Mouse (Mus musculus) heart, postnatal 0 days (tissue): ENCODE measurements around the gene Il6. TPM values are rescaled to one million over a fixed set of nuclear protein-coding genes. Genes with fewer than 3 reads are reported as not detected.

Experiments used
- ATAC-seq: fragments of 200-750 bp; cut with Nextera tagmentation; 2 replicates; pipeline ENCODE4 v1.8.0; 2017; ENCODE audit warnings: low read depth, moderate number of reproducible peaks, moderate library complexity; ENCODE audit not compliant: insufficient read depth
- DNase-seq: peaks from one replicate; pipeline ENCODE4 v3.0.0-alpha.2; 2016; ENCODE audit warnings: low spot score
- H3K27ac ChIP-seq: fragments of 300-500 bp; sonication (generic); 2 replicates; pipeline ENCODE4 v1.5.1; 2014; ENCODE audit warnings: low read depth, mild to moderate bottlenecking
- H3K27me3 ChIP-seq: fragments of 300-500 bp; sonication (generic); 2 replicates; pipeline ENCODE4 v1.6.1; 2014; ENCODE audit warnings: low read length, mixed read lengths; ENCODE audit not compliant: control insufficient read depth, insufficient read depth
- H3K36me3 ChIP-seq: fragments of 300-500 bp; sonication (generic); replicated peaks from 2 replicates; pipeline ENCODE4 v1.6.1; 2014; ENCODE audit warnings: low read length, mixed read lengths; ENCODE audit not compliant: control insufficient read depth, insufficient read depth
- H3K4me1 ChIP-seq: fragments of 300-500 bp; sonication (generic); 2 replicates; pipeline ENCODE4 v1.6.1; 2014; ENCODE audit warnings: antibody characterized with exemption; ENCODE audit not compliant: control insufficient read depth, insufficient read depth
- H3K4me2 ChIP-seq: fragments of 300-500 bp; sonication (generic); 2 replicates; pipeline ENCODE4 v1.6.1; 2014; ENCODE audit warnings: low read depth, mild to moderate bottlenecking, low read length, moderate library complexity
- H3K4me3 ChIP-seq: fragments of 300-500 bp; sonication (generic); 2 replicates; pipeline ENCODE4 v1.5.1; 2014; ENCODE audit warnings: low read depth, low read length
- H3K9ac ChIP-seq: fragments of 300-500 bp; sonication (generic); replicated peaks from 2 replicates; pipeline ENCODE4 v1.6.1; 2014; ENCODE audit warnings: low read depth, low read length, mixed read lengths
- H3K9me3 ChIP-seq: fragments of 300-500 bp; sonication (generic); replicated peaks from 2 replicates; pipeline ENCODE4 v1.6.1; 2016; ENCODE audit warnings: low read length; ENCODE audit not compliant: control insufficient read depth
- CTCF ChIP-seq: IDR thresholded peaks from 2 replicates; pipeline ENCODE4 v1.5.1; 2016; ENCODE audit warnings: antibody characterized with exemption, control low read depth, low read depth
- EP300 ChIP-seq: IDR thresholded peaks from 2 replicates; pipeline ENCODE4 v1.6.1; 2016; ENCODE audit warnings: antibody characterized with exemption, low read depth
- WGBS: fragments of 180-500 bp; shearing (Covaris S2); extraction: QIAGEN DNeasy Blood & Tissue Kit; methylation state at CpG from one replicate; pipeline ENCODE4 v1.1.7; 2014; 5-methylcytosine and 5-hydroxymethylcytosine counted together
- polyA plus RNA-seq: library from polyadenylated mRNA; unstranded; fragments of >200 nt; fragmentation: Nextera tagmentation; extraction: Ambion mirVana; gene quantifications from 2 replicates; pipeline ENCODE4 v1.2.1, GENCODE M21; 2015
- total RNA-seq: library from RNA; depleted of rRNA; stranded (reverse); fragments of >200 nt; gene quantifications from 2 replicates; pipeline ENCODE4 v1.2.3, GENCODE M21; 2014; ENCODE audit warnings: low replicate concordance; rRNA removed

Il6 gene
- 0.81 TPM in 1 of 2 replicates, not detected in the other for total RNA-seq
- polyA plus RNA-seq, result 0.58 and 0.64 TPM in 2 replicates

- Histone ChIP-seq H3K4me2 (peak within 1 kb of the TSS; percentile 47), H3K36me3 (no peaks in the 10 kb centered on the region), H3K4me3 (0 out of 2 replicates have a peak within 1 kb of the TSS, but pooled peaks have one; percentile 5), H3K27me3 (no peaks in the 10 kb centered on the region), H3K9ac (no peak within 1 kb of the TSS), H3K27ac (no peak within 1 kb of the TSS), H3K4me1 (peaks cover 6% of the 10 kb centered on the region; the same call in 1 of the 2 replicates), H3K9me3 (no peaks in the 10 kb centered on the region)
- ATAC-seq, result peak; percentile 85
- 35% methylated on average over 16 of the region's 16 CpGs for WGBS
- peak; percentile 87 for DNase-seq
- TF ChIP-seq EP300 (no peak), CTCF (peak; percentile 74)
Observed at GRCm38 (mm10) chr5:30012726-30013503, at the start of gene Il6. Gene Il6 (plus strand): TSS chr5:30013114.

- Histone ChIP-seq H3K9me3 (no peaks in the 10 kb centered on the region), H3K4me1 (no peaks in the 10 kb centered on the region), H3K36me3 (no peaks in the 10 kb centered on the region), H3K27me3 (no peaks in the 10 kb centered on the region), H3K4me2 (no peak overlapping the region), H3K9ac (no peak overlapping the region), H3K4me3 (no peak overlapping the region), H3K27ac (no peak overlapping the region)
- ATAC-seq, result no peak
- no peak for TF ChIP-seq EP300
- no peak for TF ChIP-seq CTCF
- 62% methylated on average over 1 of the region's 1 CpGs for WGBS
- no peak for DNase-seq
Observed at GRCm38 (mm10) chr5:29963488-29963887, 49.4 kb upstream of the Il6 start.

- Histone ChIP-seq H3K36me3 (no peaks in the 10 kb centered on the region), H3K9ac (no peak overlapping the region), H3K4me3 (no peak overlapping the region), H3K9me3 (no peaks in the 10 kb centered on the region), H3K4me2 (no peak overlapping the region), H3K27me3 (no peaks in the 10 kb centered on the region), H3K4me1 (peaks cover 3% of the 10 kb centered on the region; the same call in 1 of the 2 replicates), H3K27ac (no peak overlapping the region)
- TF ChIP-seq EP300 (no peak), CTCF (no peak)
- DNase-seq (no peak), ATAC-seq (no peak)
- 43% methylated on average over 1 of the region's 1 CpGs for WGBS
Observed at GRCm38 (mm10) chr5:29970212-29970611, 42.7 kb upstream of the Il6 start.

- WGBS, result 82% methylated on average over 5 of the region's 5 CpGs
- H3K36me3 ChIP-seq, result no peaks in the 10 kb centered on the region
- ATAC-seq (no peak), DNase-seq (no peak)
- H3K4me3 ChIP-seq, result no peak overlapping the region
- no peak overlapping the region for H3K9ac ChIP-seq
- no peak overlapping the region for H3K4me2 ChIP-seq
- H3K27me3 ChIP-seq, result no peaks in the 10 kb centered on the region
- H3K27ac ChIP-seq, result no peak overlapping the region
- TF ChIP-seq EP300 (no peak), CTCF (no peak)
- H3K9me3 ChIP-seq, result no peaks in the 10 kb centered on the region
- H3K4me1 ChIP-seq, result peaks cover 3% of the 10 kb centered on the region; the same call in 1 of the 2 replicates
Observed at GRCm38 (mm10) chr5:29972796-29973195, 40.1 kb upstream of the Il6 start.

GRCm38 (mm10) chr5:29973533-29973932, 39.4 kb upstream of the Il6 start:
- no peaks in the 10 kb centered on the region for H3K9me3 ChIP-seq
- TF ChIP-seq EP300 (no peak), CTCF (no peak)
- DNase-seq, result no peak
- H3K36me3 ChIP-seq, result no peaks in the 10 kb centered on the region
- no peak overlapping the region for H3K9ac ChIP-seq
- H3K27ac ChIP-seq, result no peak overlapping the region
- no peak overlapping the region for H3K4me3 ChIP-seq
- no peaks in the 10 kb centered on the region for H3K27me3 ChIP-seq
- no peak for ATAC-seq
- H3K4me2 ChIP-seq, result no peak overlapping the region
- 40% methylated on average over 1 of the region's 1 CpGs for WGBS
- peaks cover 3% of the 10 kb centered on the region; the same call in 1 of the 2 replicates for H3K4me1 ChIP-seq
